Mouse (Mus musculus): ENCODE measurements at regions not wholly inside any gene's neighbourhood (a gene's known extent, or its start where the extent isn't known, plus 50 kb on each side); places are given as distances from the start of the nearest gene placed in this dataset.

- DNase-seq (ENCODE audit: low spot score), result peak; percentile 53
Measured at GRCm38 (mm10) chr9:30522595-30523350, 95.9 kb downstream of the Snx19 start.

- no peak for DNase-seq (ENCODE audit: low spot score)
Measured at GRCm38 (mm10) chr9:30521556-30522240, 94.8 kb downstream of the Snx19 start.

GRCm38 (mm10) chr9:30520853-30521439 lies 94.0 kb downstream of the Snx19 start:
- DNase-seq (ENCODE audit: low spot score), result no peak

GRCm38 (mm10) chr9:30520116-30520515 lies 93.2 kb downstream of the Snx19 start:
- DNase-seq (ENCODE audit: low spot score), result no peak

- no peak for DNase-seq (ENCODE audit: low spot score)
Measured at GRCm38 (mm10) chr9:30519231-30519630, 92.3 kb downstream of the Snx19 start.

Measured in heart, adult 8-10 months (tissue).